12 mouse cellular contexts compared by ENCODE assay signal in genomic region chr5:133124223-133124622, GRCm38 (mm10).
"Had no signal": no experiment of that assay in that cellular context is flagged by ENCODE, and none has a peak within 500 bp of the region (broad histone marks: within the 10 kb centered on the region; RNA-seq: fewer than 3 reads in every experiment).

No protein-coding gene starts in this region.

- DNase-seq: kidney, adult 9 months; kidney, postnatal 36 days; layer of hippocampus, adult 9-11 months; layer of hippocampus, postnatal 36 days; lung, embryonic 14.5 days; lung, postnatal 10 days; lung, postnatal 4 days; midbrain, embryonic 14.5 days; retina, postnatal 1 day; thymus, postnatal 14 days had no signal

- ATAC-seq: intestine, postnatal 0 days; liver, embryonic 12.5 days had no signal
